Mouse (Mus musculus): ENCODE data around the gene Nup85. TPM values are rescaled to one million over a fixed set of nuclear protein-coding genes. Genes with fewer than 3 reads are reported as not detected.
A peak's percentile ranks its signal among the peaks of the same experiment; 100 is the strongest.

Nup85 gene
- polyA plus RNA-seq, 1 experiment from 2014 or later = 213 TPM

DNA sequence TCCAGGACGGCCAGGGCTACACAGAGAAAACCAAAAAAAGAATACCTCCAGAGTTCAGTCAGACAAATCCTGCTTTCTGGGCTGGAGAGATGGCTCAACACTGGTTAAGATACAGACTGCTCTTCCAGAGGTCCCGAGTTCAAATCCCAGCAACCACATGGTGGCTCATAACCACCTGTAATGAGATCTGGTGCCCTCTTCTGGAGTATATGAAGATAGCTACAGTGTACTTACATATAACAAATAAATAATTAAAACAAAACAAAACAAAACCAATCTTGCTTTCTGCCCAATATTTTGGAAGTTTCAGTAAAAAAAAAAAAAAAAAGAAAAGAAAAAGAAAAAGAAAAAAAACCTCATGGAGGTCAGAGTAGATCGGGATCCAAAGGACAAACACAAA lies 31.0 kb downstream of the Nup85 start:
- Histone ChIP-seq H3K4me1 (ENCODE audit: insufficient read depth) (no peaks in the 10 kb centered on the region), H3K36me3 (ENCODE audit: insufficient read depth) (peaks cover 77% of the 10 kb centered on the region), H3K4me3 (ENCODE audit: low read depth, low read length) (no peak overlapping the region), H3K9ac (no peak overlapping the region), H3K27me3 (ENCODE audit: insufficient read depth, low read length) (no peaks in the 10 kb centered on the region), H3K9me3 (ENCODE audit: low read depth, low read length) (no peaks in the 10 kb centered on the region), H3K4me2 (no peak overlapping the region), H3K27ac (ENCODE audit: low read depth) (no peak overlapping the region)
- DNase-seq (no peak), ATAC-seq (ENCODE audit: insufficient read depth) (no peak)
- 98% methylated on average over 3 of the region's 3 CpGs for WGBS
- no peak for TF ChIP-seq CTCF (IDR thresholded peaks at IDR 0.05; ENCODE audit: low read depth)

GRCm38 (mm10) chr11:115598309-115598708 lies 34.1 kb downstream of the Nup85 start:
- peaks cover 7% of the 10 kb centered on the region for H3K4me1 ChIP-seq (ENCODE audit: insufficient read depth)
- H3K27ac ChIP-seq (ENCODE audit: low read depth) = no peak overlapping the region
- H3K4me2 ChIP-seq = no peak overlapping the region
- no peak for TF ChIP-seq CTCF (IDR thresholded peaks at IDR 0.05; ENCODE audit: low read depth)
- H3K9me3 ChIP-seq (ENCODE audit: low read depth, low read length) = no peaks in the 10 kb centered on the region
- H3K4me3 ChIP-seq (ENCODE audit: low read depth, low read length) = no peak overlapping the region
- DNase-seq = no peak
- no peak for ATAC-seq (ENCODE audit: insufficient read depth)
- no peaks in the 10 kb centered on the region for H3K27me3 ChIP-seq (ENCODE audit: insufficient read depth, low read length)
- H3K36me3 ChIP-seq (ENCODE audit: insufficient read depth) = peaks cover 55% of the 10 kb centered on the region
- no peak overlapping the region for H3K9ac ChIP-seq
- 90% methylated on average over 4 of the region's 4 CpGs for WGBS

DNA sequence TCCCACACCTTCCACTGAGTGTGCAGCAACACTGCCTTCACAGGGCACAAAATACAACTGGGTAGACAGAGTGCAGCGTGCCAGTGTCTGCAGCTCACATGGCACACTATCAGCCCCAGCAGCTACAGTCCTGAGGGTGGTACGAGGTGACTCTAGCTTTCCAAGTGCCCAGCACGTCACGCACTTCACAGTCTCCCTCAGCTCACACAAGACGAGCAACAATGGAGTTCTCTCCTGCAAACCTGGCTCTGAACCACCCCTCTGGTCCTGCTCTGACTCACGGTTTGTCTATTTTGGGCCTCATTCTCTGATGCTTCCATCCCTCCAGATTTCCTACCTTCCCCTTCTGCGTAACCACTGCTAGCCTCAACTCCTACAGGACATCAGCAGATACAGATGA lies 35.5 kb downstream of the Nup85 start:
- WGBS = 94% methylated on average over 7 of the region's 7 CpGs
- peaks cover 9% of the 10 kb centered on the region for H3K4me1 ChIP-seq (ENCODE audit: insufficient read depth)
- no peak for DNase-seq
- TF ChIP-seq CTCF (IDR thresholded peaks at IDR 0.05; ENCODE audit: low read depth) = no peak
- no peak overlapping the region for H3K27ac ChIP-seq (ENCODE audit: low read depth)
- no peak overlapping the region for H3K4me2 ChIP-seq
- H3K36me3 ChIP-seq (ENCODE audit: insufficient read depth) = peaks cover 42% of the 10 kb centered on the region
- H3K27me3 ChIP-seq (ENCODE audit: insufficient read depth, low read length) = no peaks in the 10 kb centered on the region
- H3K9me3 ChIP-seq (ENCODE audit: low read depth, low read length) = no peaks in the 10 kb centered on the region
- H3K4me3 ChIP-seq (ENCODE audit: low read depth, low read length) = no peak overlapping the region
- H3K9ac ChIP-seq = no peak overlapping the region
- ATAC-seq (ENCODE audit: insufficient read depth) = no peak

- Histone ChIP-seq H3K9ac (no peak overlapping the region), H3K4me3 (ENCODE audit: low read depth, low read length) (no peak overlapping the region), H3K9me3 (ENCODE audit: low read depth, low read length) (no peaks in the 10 kb centered on the region), H3K27me3 (ENCODE audit: insufficient read depth, low read length) (no peaks in the 10 kb centered on the region), H3K27ac (ENCODE audit: low read depth) (no peak overlapping the region), H3K36me3 (ENCODE audit: insufficient read depth) (peaks cover 41% of the 10 kb centered on the region), H3K4me2 (no peak overlapping the region), H3K4me1 (ENCODE audit: insufficient read depth) (peaks cover 13% of the 10 kb centered on the region)
- DNase-seq (no peak), ATAC-seq (ENCODE audit: insufficient read depth) (no peak)
- no peak for TF ChIP-seq CTCF (IDR thresholded peaks at IDR 0.05; ENCODE audit: low read depth)
- WGBS = 89% methylated on average over 15 of the region's 15 CpGs
These were observed 36.5 kb downstream of the Nup85 start for GRCm38 (mm10) chr11:115600743-115601142.

DNA sequence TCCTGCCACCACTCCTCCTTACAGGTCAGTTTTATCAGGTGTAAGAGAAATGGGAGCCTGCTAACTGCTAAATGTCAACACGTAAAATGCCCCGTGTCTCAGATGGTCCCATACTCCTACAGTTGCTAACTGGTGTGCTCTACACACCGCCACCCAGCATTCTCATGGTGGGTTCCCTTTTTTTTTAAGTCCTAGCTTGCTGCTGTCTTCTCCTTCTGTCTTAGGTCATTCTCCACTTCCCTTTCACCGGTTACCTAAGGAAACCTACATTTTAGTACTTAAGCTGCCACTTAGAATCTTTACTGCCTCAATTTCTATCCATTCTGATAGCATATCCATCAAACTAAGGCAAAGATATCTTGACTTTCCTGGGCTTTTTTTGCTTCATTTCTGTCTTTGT lies 36.9 kb downstream of the Nup85 start:
- WGBS = 74% methylated on average over 4 of the region's 4 CpGs
- Histone ChIP-seq H3K4me3 (ENCODE audit: low read depth, low read length) (no peak overlapping the region), H3K4me2 (no peak overlapping the region), H3K36me3 (ENCODE audit: insufficient read depth) (peaks cover 41% of the 10 kb centered on the region), H3K27ac (ENCODE audit: low read depth) (no peak overlapping the region), H3K9me3 (ENCODE audit: low read depth, low read length) (no peaks in the 10 kb centered on the region), H3K9ac (no peak overlapping the region), H3K27me3 (ENCODE audit: insufficient read depth, low read length) (no peaks in the 10 kb centered on the region), H3K4me1 (ENCODE audit: insufficient read depth) (peaks cover 13% of the 10 kb centered on the region)
- TF ChIP-seq CTCF (IDR thresholded peaks at IDR 0.05; ENCODE audit: low read depth) = no peak
- no peak for ATAC-seq (ENCODE audit: insufficient read depth)
- DNase-seq = no peak

DNA sequence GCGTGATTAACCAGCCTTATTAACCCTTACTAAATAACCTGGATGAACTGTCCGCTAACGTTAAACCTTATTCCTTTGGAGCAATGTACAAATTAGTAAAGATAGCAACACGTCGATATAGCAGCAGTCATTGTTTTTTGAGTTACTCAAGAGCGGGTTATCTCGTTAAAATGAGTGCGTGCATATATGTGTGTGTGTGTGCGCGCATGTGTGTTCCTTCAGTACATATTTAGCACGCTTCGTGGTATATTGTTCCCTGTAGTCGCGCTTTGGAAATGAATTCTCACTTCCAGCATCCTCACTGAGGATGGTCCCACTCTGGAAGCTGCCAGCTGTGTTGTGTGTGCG lies 38.9 kb downstream of the Nup85 start:
- no peaks in the 10 kb centered on the region for H3K27me3 ChIP-seq (ENCODE audit: insufficient read depth, low read length)
- no peak for TF ChIP-seq CTCF (IDR thresholded peaks at IDR 0.05; ENCODE audit: low read depth)
- peak overlapping the region; percentile 94 for H3K9ac ChIP-seq
- DNase-seq = no peak
- peaks cover 13% of the 10 kb centered on the region for H3K4me1 ChIP-seq (ENCODE audit: insufficient read depth)
- 5% methylated on average over 15 of the region's 15 CpGs for WGBS
- H3K27ac ChIP-seq (ENCODE audit: low read depth) = peak overlapping the region; percentile 85; the same call in 1 of the 2 replicates
- H3K9me3 ChIP-seq (ENCODE audit: low read depth, low read length) = no peaks in the 10 kb centered on the region
- H3K36me3 ChIP-seq (ENCODE audit: insufficient read depth) = peaks cover 42% of the 10 kb centered on the region
- H3K4me3 ChIP-seq (ENCODE audit: low read depth, low read length) = peak overlapping the region; percentile 98
- no peak for ATAC-seq (ENCODE audit: insufficient read depth)
- H3K4me2 ChIP-seq = peak overlapping the region; percentile 94

DNA sequence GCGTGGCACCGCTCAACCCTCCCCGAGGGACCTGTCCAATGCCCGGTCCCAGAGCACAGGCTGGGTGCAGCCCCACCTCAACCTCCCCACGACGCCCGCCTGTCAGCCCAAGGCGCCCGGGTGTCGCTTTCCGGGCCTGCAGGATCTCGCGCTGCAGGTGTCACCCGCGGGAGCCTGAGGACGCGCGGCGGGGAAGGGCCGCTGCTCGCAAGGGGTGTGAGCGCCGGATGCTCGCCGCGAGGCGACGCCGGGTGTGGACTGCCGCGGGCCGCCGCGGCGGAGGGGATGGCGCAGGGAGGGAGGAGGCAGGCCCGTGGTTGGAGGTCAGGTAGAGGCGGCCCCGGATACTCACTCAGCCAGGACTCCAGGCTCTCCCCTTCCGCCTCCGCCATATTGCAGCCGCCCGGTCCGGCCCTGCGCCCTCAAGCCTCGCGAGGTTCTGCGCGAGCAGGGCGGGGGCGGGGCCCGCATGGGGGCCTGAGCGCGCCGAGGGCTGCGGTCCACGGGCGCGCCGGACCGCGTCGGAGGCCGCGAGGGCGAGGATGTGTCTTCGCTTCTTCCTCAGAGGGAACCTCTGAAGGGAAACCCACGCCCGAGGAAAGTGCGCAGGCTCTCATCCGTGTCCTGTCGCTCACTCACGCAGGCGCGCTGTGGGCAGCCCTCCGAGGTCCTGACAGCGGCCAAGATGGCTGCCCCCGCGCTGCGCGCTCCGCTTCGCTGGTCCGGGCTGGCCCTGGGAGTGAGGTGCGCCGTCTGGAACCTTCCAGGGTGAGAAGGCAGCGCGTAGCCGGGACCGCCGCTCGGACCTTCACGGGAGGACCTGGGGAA lies 39.5 kb downstream of the Nup85 start, which contains the start of the genes Mrps7 and Gga3:
Gene Mrps7, plus strand, starts transcription at position 450 of the 828 bp plus-strand sequence.
Gene Gga3, minus strand, starts transcription at position 576 of the 828 bp plus-strand sequence.
- H3K9me3 ChIP-seq (ENCODE audit: low read depth, low read length) = no peaks in the 10 kb centered on the region
- peak; percentile 97 for ATAC-seq (ENCODE audit: insufficient read depth)
- H3K4me1 ChIP-seq (ENCODE audit: insufficient read depth) = peaks cover 13% of the 10 kb centered on the region
- WGBS = 0% methylated on average over 83 of the region's 93 CpGs
- H3K27me3 ChIP-seq (ENCODE audit: insufficient read depth, low read length) = no peaks in the 10 kb centered on the region
- no peak for TF ChIP-seq CTCF (IDR thresholded peaks at IDR 0.05; ENCODE audit: low read depth)
- peak within 1 kb of the TSS; percentile 85 for H3K27ac ChIP-seq (ENCODE audit: low read depth)
- H3K9ac ChIP-seq = peak within 1 kb of the TSS; percentile 94
- peak within 1 kb of the TSS; percentile 94 for H3K4me2 ChIP-seq
- DNase-seq = peak; percentile 93
- peaks cover 48% of the 10 kb centered on the region for H3K36me3 ChIP-seq (ENCODE audit: insufficient read depth)
- peak within 1 kb of the TSS; percentile 98 for H3K4me3 ChIP-seq (ENCODE audit: low read depth, low read length)
